Mouse (Mus musculus): Measurements from ENCODE around the gene Pex19. TPM values are rescaled to one million over a fixed set of nuclear protein-coding genes. Genes with fewer than 3 reads are reported as not detected.
A peak's percentile ranks its signal among the peaks of the same experiment; 100 is the strongest.

The Pex19 gene
- total and polyA plus RNA-seq, 3 experiments: 26.3 to 53.6 TPM; not detected in 1

DNA sequence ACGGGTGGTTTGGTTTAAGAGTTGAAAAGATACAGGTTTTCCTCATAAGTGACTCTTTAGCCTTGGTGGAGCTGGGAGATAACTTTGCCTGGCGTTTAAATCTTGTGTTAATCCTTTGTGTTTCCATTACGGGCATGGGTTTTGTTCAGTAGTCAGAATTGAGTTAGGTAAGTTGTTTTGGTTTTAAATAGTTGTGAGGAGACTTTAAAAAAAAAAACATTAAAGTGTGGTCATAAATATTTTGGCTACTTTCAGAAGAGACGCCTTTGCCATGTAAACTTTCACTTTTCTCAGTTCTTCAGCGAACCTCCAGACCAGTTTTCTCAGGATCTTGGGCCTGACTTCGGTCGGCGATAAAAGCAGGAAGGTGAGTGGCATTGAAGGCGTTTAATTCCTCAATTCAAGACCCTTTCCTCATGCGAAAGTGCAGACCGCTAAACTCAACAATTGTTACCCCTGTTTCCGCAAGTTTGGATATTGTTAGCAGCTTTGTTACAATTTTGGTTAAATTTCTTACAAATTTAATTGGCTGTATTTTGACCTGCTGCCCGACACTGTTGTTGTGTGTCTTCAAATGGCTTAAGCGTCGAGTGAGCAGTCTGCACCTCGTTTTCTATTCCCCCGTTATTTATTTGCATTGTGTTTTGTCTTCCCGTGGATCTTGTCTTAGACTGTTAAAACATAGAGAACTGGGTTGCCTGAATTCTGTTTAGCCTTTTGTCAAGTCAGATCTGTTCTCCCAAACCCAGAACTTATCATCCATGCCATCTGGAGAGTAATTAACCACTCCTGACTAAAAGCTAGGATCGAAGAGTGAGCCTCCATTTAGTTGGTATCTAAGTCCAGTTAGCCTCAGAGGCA is 22.6 kb downstream of the Pex19 start (continued):
- TF ChIP-seq CTCF (IDR thresholded peaks at IDR 0.05 in 2 of 3, conservative IDR thresholded peaks at IDR 0.05 in 1 of 3; ENCODE audit: control insufficient read depth in 1 of 3, insufficient read depth in 1 of 3, low read depth in 2 of 3, low read length in 3 of 3, poor library complexity in 1 of 3, severe bottlenecking in 1 of 3): no peak
- TF ChIP-seq POLR2AphosphoS5 (IDR thresholded peaks at IDR 0.05; ENCODE audit: borderline replicate concordance, low read depth, low read length): no peak
- TF ChIP-seq MXI1 (IDR thresholded peaks at IDR 0.05; ENCODE audit: low read depth, low read length): no peak; the same call in 1 of the 2 replicates
- TF ChIP-seq USF1 (IDR thresholded peaks at IDR 0.05; ENCODE audit: low read depth, low read length): no peak
- no peak for TF ChIP-seq BHLHE40 (IDR thresholded peaks at IDR 0.05; ENCODE audit: borderline replicate concordance, low read depth, low read length)
- 0 out of 2 replicates have a peak, but pooled peaks have one; percentile 27 for TF ChIP-seq TBP (IDR thresholded peaks at IDR 0.05; ENCODE audit: low read depth, low read length)
- TF ChIP-seq UBTF (IDR thresholded peaks at IDR 0.05; ENCODE audit: borderline replicate concordance, insufficient read depth, low read depth, low read length): no peak
- TF ChIP-seq ELF1 (IDR thresholded peaks at IDR 0.05; ENCODE audit: low read depth, low read length): no peak
- peak; percentile 41 for TF ChIP-seq TAL1 (IDR thresholded peaks at IDR 0.05; ENCODE audit: low read length)
- 0 out of 2 replicates have a peak, but pooled peaks have one; percentile 16 for TF ChIP-seq NRF1 (IDR thresholded peaks at IDR 0.05; ENCODE audit: insufficient read depth, low read depth, low read length, poor library complexity, severe bottlenecking)
- TF ChIP-seq POLR2A (IDR thresholded peaks at IDR 0.05; ENCODE audit: control insufficient read depth in 1 of 2, insufficient read depth in 1 of 2, low read depth in 1 of 2, low read length in 2 of 2, poor library complexity in 1 of 2): no peak; a peak in 1 of 4 replicates
- TF ChIP-seq RCOR1 (IDR thresholded peaks at IDR 0.05; ENCODE audit: low read depth, low read length): no peak
- no peak for TF ChIP-seq POLR2AphosphoS2 (IDR thresholded peaks at IDR 0.05; ENCODE audit: low read length)
- TF ChIP-seq CHD1 (IDR thresholded peaks at IDR 0.05; ENCODE audit: low read depth, low read length): peak; percentile 94

DNA sequence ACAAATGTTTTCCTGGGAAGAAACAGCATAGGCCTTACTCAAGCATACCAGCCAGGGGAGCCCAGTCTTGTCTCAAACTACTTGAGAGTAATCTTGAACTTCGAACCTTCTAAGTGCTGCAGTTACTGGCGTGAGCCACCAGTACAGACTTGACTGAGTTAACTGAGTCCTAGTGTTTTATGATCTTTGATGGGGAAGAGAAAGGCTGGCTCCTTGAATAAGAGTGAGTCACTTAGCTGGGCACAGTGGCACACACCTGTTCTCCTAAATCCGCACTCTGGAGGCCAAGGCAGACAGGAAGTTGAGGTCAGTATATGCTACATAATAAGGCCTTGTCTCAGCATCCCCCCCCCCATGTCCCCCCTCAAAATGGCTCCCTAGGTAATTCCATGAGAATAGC is 28.0 kb downstream of the Pex19 start:
- no peak overlapping the region for H3K9ac ChIP-seq (ENCODE audit: control insufficient read depth, low read depth, low read length, poor library complexity, severe bottlenecking)
- H3K79me2 ChIP-seq (ENCODE audit: control insufficient read depth, insufficient read depth, low read length, poor library complexity): peaks cover 17% of the 10 kb centered on the region
- TF ChIP-seq CHD2 (IDR thresholded peaks at IDR 0.05; ENCODE audit: low read length) (no peak), ETS1 (IDR thresholded peaks at IDR 0.05; ENCODE audit: low read depth, low read length) (no peak), CTCF (IDR thresholded peaks at IDR 0.05 in 2 of 3, conservative IDR thresholded peaks at IDR 0.05 in 1 of 3; ENCODE audit: control insufficient read depth in 1 of 3, insufficient read depth in 1 of 3, low read depth in 2 of 3, low read length in 3 of 3, poor library complexity in 1 of 3, severe bottlenecking in 1 of 3) (no peak), TBP (IDR thresholded peaks at IDR 0.05; ENCODE audit: low read depth, low read length) (no peak), TCF12 (IDR thresholded peaks at IDR 0.05; ENCODE audit: low read depth, low read length) (no peak), GATA1 (IDR thresholded peaks at IDR 0.05; ENCODE audit: low read depth, low read length) (no peak), MXI1 (IDR thresholded peaks at IDR 0.05; ENCODE audit: low read depth, low read length) (no peak), SMC3 (IDR thresholded peaks at IDR 0.05; ENCODE audit: low read depth, low read length) (no peak), CHD1 (IDR thresholded peaks at IDR 0.05; ENCODE audit: low read depth, low read length) (no peak), ZC3H11A (IDR thresholded peaks at IDR 0.05; ENCODE audit: low read depth, low read length) (no peak), MEF2A (IDR thresholded peaks at IDR 0.05; ENCODE audit: extremely low read depth, insufficient replicate concordance, low read depth, low read length, poor library complexity, severe bottlenecking) (no peak), GABPA (IDR thresholded peaks at IDR 0.05; ENCODE audit: low read depth, low read length) (no peak), POLR2AphosphoS2 (IDR thresholded peaks at IDR 0.05; ENCODE audit: low read length) (no peak), USF1 (IDR thresholded peaks at IDR 0.05; ENCODE audit: low read depth, low read length) (no peak)
- no peak overlapping the region for H3K4me3 ChIP-seq (ENCODE audit: control insufficient read depth in 1 of 2, insufficient read depth in 1 of 2, low read depth in 2 of 2, low read length in 2 of 2)
- no peak overlapping the region for H3K27ac ChIP-seq (ENCODE audit: control insufficient read depth, low read depth, low read length)
- H3K4me1 ChIP-seq (ENCODE audit: control insufficient read depth in 1 of 2, insufficient read depth in 2 of 2, low read length in 2 of 2): peaks cover 3 to 7% of the 10 kb centered on the region in 2 experiments; a peak in 3 of 4 replicates
- H3K9me3 ChIP-seq (replicated peaks; ENCODE audit: insufficient read depth, low read length): no peaks in the 10 kb centered on the region
- H3K27me3 ChIP-seq (ENCODE audit: control insufficient read depth in 1 of 2, insufficient read depth in 2 of 2, low read length in 2 of 2): no peaks in the 10 kb centered on the region
- no peak for DNase-seq (ENCODE audit: low read depth, low spot score)
- peaks cover 9 to 12% of the 10 kb centered on the region in 2 experiments for H3K36me3 ChIP-seq (ENCODE audit: control insufficient read depth in 1 of 2, insufficient read depth in 2 of 2, low read length in 2 of 2)

All from MEL (cell line).